Mouse (Mus musculus) spleen, embryonic (tissue): Measurements from ENCODE around the gene Prkacb.

ENCODE experiments used
- CTCF ChIA-PET: fragments of 350-600 bp; sonication (Branson Sonifier 250); formaldehyde crosslinking; loops from one replicate; lab custom pipeline; 2022; lab: Charles Lee

Gene Prkacb

GRCm38 (mm10) chr3:146812901-146813393 lies at the start of gene Prkacb:
Gene Prkacb, minus strand, starts transcription at chr3:146812990.
- CTCF ChIA-PET: no interaction called here

- CTCF ChIA-PET: no interaction called here
Measured at GRCm38 (mm10) chr3:146860308-146860707, 47.5 kb upstream of the Prkacb start.

DNA sequence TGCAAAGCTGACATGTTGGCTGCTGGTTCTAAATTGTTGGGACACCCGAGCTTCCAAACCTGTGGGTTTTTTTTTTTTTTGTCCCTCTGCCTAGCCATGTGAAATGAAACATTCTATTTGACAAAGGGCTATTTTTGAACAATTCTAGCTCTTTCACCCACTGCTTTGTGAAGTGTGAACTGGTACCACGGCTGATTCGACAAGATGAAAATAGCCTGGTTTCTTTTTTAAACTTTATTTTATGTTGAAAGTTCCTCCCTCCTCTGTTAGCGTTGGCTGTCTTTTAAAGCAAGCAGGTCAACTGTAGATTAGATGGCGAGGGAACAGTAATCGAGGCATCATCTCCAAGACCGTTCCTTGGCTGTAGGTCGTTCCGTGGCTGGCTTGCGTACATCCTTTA lies 44.6 kb upstream of the Prkacb start:
- CTCF ChIA-PET: no interaction called here

DNA sequence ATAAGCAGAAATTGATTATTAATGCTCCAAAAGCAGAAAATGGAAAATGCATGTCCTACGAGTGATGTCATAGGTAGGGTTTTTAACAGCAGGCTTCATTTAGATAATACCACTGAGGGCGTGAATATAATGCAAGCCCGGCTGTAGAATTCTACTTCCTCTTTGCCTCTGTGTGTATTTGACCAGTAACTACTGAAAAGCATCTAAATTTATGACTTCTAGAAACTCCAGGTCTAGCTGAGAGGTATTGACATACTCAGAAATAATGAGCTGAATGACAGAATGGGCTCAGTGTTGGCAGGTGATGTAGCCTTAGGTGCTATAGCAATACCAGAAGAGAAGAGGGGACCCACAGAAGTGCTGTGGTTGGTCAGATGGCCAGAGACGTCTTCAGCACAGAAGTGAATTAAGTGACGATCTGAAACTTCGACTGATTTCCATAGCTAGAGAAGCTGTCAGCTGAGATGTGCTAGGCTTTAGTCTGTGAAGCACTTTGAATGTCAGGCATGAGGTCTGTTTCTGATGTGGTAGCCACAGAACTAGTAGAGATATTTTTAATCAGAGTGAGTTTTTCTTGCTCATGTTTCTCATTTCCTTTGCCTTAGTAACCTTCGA lies 41.8 kb upstream of the Prkacb start:
- CTCF ChIA-PET: no interaction called here

DNA sequence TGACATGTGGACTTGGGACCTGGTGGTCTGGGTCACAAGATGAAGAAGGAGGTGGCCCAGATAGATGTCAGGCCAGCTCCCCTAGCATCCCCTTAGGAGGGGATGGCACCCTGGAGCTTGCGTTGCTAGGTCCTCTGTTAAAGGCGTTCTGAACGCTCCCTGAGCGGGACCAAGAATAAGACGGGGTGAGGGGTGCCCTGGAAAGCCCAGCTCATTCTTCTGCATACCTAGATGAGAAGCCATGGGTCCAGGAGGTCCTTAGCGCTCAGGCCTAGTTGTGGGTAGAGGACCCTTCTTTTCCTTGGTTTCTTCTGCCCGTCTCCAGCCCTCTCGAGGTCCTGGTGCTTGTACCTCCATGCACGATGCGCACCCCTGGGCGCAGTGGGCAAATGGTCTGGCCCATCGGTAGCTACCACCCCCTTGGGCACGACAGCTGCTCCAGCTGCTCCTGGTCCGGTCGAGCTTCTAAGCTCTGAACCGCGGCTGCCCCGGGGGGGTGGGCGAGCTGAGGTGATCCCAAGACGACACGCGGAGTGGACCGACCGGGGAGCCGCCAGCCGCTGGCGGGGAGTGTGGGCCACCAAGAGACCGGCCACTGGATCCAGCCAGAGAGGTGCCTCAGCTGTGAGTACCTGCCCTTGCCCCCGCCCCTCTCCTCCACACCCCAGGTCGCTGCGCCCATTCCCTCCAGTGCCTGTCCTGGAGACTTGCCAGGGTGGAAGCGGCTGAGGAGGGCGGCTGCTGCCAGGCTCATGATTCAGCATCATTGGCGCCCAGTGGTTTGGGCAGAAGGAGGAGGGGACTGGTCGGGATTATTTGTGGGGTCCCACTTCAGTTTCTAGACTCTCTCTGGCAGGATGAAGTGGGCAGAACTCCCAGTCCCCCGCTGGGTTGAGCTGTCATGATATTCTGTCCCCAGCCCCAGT lies 39.4 kb upstream of the Prkacb start, which contains the start of gene Ttll7:
Gene Ttll7 (plus strand): TSS at position 402 of the 926 bp plus-strand sequence.
- CTCF ChIA-PET: no interaction called here

DNA sequence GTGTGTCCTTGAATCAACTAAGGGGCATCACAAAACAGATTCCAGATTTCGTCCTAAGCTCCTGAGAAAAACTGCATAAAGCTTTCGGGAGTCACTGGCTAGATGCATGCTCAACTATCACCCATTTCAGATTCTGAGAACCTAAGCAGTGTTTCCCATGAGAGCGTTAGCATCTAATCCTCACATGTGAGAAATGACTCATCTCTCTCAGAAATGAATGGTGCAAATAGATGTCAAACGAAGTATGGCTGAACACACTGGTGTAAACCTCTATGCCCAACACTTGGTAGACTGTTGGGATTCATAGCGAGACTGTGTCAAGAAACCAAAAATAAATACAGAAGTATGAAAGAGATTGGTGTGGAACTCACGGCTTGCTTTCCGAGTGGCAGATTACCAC lies 36.6 kb upstream of the Prkacb start:
- CTCF ChIA-PET: no interaction called here

DNA sequence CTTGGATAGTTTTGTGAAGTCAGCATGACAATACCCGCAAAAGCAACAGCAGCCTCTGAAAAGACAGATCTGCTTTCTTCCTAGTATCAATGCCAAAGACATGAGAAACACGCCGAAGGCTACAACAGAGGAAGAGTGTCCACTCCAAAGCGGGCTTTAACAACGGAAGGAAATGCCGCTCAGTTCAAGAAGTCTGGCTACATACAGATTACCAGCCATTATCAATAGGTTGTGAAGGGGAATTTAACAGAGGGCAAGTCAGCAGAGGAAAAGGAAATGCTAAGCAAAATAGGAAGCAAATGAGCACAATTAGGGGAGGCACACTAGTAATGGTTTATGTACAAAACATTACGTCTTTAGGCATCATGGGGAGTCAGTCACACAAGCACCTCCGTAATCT lies 35.3 kb upstream of the Prkacb start:
- CTCF ChIA-PET: no interaction called here

GRCm38 (mm10) chr3:146846237-146846636 lies 33.4 kb upstream of the Prkacb start:
- CTCF ChIA-PET: no interaction called here

- CTCF ChIA-PET: no interaction called here
Measured at GRCm38 (mm10) chr3:146843470-146843869, 30.7 kb upstream of the Prkacb start.

DNA sequence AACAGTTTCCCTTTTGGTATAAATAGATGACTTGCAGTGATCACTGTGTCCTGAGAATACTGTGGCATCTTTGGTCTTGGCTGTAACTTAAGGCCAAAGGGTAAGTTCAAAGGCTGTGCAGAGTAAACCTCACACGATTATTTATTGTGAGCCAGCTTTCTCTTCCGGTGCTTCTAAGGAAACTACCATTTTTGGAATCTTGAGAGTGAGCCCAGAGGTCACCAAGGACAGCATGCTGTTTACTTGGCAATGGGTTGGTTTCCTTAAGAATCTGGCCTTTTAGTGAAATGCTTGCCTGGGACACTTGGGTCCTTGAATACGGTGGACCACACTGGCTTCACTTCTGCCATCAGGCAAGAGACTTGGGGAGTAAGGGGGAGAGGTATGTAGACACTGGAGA lies 30.0 kb upstream of the Prkacb start:
- CTCF ChIA-PET: no interaction called here

DNA sequence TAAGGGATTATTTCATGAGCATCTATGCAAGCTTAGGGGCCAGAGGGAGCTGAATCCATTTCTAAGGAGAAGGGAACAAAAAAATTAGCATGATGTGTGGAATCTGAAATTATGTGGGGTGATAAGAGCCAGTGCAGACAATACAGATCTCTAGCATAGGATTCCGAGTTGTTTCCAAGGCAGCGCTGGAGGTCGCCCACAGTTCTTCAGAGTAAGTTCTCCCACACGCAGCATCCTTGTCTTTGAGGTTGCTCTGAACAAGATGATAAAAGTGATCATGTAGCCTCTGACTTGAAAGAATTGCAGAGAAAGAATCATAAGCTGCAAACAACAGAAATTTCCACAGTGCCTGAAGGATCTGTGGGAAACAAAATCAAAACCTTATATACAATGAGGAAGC lies 7.9 kb upstream of the Prkacb start:
- CTCF ChIA-PET: no interaction called here

DNA sequence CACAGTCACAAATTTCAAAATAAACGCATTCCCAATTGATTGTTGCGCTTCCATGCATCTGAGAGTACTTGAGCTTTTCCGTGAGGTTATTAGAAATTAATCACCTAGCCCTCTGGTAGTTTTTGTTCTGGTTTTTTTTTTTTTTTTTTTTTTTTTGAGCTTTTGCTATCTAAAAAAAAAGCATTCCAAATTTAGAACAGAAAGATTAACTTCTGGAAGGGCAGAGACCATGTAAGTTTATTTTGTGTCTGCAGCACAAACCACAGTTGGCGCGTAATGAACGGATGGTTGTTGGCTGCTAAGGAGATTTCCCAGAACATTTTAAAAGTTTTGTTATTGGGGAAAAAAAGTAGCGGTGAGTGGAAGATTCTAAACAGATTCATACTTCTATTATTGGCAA lies 834 bp upstream of the Prkacb start:
- CTCF ChIA-PET: no interaction called here

- CTCF ChIA-PET: no interaction called here
Measured at GRCm38 (mm10) chr3:146812041-146812878, 530 bp downstream of the Prkacb start.

GRCm38 (mm10) chr3:146793554-146794257 lies 19.1 kb downstream of the Prkacb start:
- CTCF ChIA-PET: no interaction called here

- CTCF ChIA-PET: no interaction called here
Measured at GRCm38 (mm10) chr3:146792144-146792748, 20.5 kb downstream of the Prkacb start.

- CTCF ChIA-PET: interaction anchor here (0.6 to 0.8 kb wide), 3 partner anchors 133 to 911 kb away, joined by 3 to 13 read pairs (median 8); no protein-coding TSS in a partner anchor
Measured at GRCm38 (mm10) chr3:146784233-146784632, 28.6 kb downstream of the Prkacb start.

- CTCF ChIA-PET: interaction anchor here (0.6 to 0.7 kb wide), 2 partner anchors 134 to 911 kb away, joined by 3 to 13 read pairs; no protein-coding TSS in a partner anchor
Measured at GRCm38 (mm10) chr3:146783645-146784225, 29.1 kb downstream of the Prkacb start.

GRCm38 (mm10) chr3:146782548-146782947 lies 30.2 kb downstream of the Prkacb start:
- CTCF ChIA-PET: interaction anchor here (0.7 kb wide), 1 partner anchor 198 kb away, joined by 3 read pairs; no protein-coding TSS in a partner anchor

DNA sequence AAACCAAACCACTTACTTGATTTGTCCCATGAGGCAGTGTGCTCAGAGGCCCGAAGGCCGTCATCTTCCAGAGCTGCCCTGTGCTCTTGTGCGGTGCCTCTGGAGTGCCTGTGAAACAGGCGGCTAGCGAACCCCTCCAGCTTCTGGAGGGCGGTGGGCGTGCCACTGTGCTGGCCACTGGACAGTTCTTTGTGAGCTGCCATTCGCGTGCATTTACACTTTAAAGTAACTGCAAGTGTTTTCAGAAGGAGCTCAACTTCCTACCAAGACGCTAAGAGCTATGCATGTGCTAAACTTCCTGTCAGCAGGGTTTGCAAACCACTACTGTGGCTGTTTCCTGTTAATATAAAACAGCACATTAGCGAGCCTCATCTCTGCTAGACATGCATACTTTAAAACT lies 31.7 kb downstream of the Prkacb start:
- CTCF ChIA-PET: interaction anchor here (0.6 kb wide), 1 partner anchor 687 kb away, joined by 15 read pairs; no protein-coding TSS in a partner anchor

GRCm38 (mm10) chr3:146780241-146780640 lies 32.5 kb downstream of the Prkacb start:
- CTCF ChIA-PET: no interaction called here
